Mouse (Mus musculus): ENCODE data around the gene Ap1s1. TPM values are rescaled to one million over a fixed set of nuclear protein-coding genes. Genes with fewer than 3 reads are reported as not detected.

Gene Ap1s1
- polyA plus RNA-seq, 1 experiment from 2014 or later = 140 TPM

DNA sequence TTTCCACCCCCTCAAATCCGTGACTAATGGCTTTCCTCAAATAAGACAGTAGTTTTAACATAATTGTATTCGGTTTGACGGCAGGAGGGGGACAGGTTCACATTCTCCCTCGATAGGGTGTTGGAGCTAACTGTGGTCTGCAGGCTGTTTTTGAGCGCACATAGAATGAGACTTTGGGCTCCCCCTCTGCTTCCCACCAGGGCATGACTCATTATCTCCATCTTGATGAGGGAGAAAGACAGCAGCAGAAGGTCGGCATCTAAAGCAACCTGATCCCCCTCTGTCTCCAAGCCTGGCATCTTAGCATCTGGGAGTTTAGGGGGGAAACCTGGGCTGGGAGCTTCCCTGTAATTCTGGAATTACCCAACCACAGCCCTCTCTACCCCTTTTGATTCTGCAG is 19.5 kb upstream of the Ap1s1 start:
- Histone ChIP-seq H3K9ac (no peak overlapping the region), H3K36me3 (peaks cover 27% of the 10 kb centered on the region; the same call in 1 of the 2 replicates), H3K27ac (replicated peaks) (no peak overlapping the region), H3K4me2 (no peak overlapping the region), H3K9me3 (no peaks in the 10 kb centered on the region), H3K4me1 (0 out of 2 replicates have a peak, but pooled peaks cover 5% of the 10 kb centered on the region), H3K4me3 (no peak overlapping the region), H3K27me3 (replicated peaks) (peaks cover 4% of the 10 kb centered on the region; the same call in 1 of the 2 replicates)
- ATAC-seq (ENCODE audit: extremely low read depth, insufficient number of reproducible peaks, low FRiP score, low TSS enrichment) = no peak
- 64% methylated on average over 6 of the region's 6 CpGs for WGBS

DNA sequence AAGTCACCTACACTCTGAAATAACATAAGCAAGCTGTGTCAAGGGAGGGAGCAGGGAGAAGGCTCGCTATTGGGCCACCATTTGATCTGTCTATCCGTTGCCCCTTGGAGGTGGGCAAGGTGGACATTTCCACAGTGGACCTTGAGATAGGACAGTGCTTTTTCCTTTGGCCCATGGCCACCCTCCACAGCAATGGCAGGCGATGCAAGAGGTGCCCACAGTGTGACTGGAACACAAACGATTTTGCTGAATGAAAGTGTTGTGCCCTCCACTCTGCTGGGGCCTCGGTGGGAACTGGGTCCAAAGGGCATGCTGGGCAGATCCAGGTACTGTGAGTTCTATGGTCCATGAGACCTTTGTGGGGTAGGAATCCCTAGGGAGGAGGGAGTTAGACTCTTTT is 16.7 kb upstream of the Ap1s1 start:
- H3K4me3 ChIP-seq = no peak overlapping the region
- no peak overlapping the region for H3K27ac ChIP-seq (replicated peaks)
- H3K9me3 ChIP-seq = no peaks in the 10 kb centered on the region
- no peak overlapping the region for H3K9ac ChIP-seq
- ATAC-seq (ENCODE audit: extremely low read depth, insufficient number of reproducible peaks, low FRiP score, low TSS enrichment) = no peak
- peaks cover 26% of the 10 kb centered on the region; the same call in 1 of the 2 replicates for H3K36me3 ChIP-seq
- H3K4me2 ChIP-seq = no peak overlapping the region
- H3K27me3 ChIP-seq (replicated peaks) = peaks cover 4% of the 10 kb centered on the region; the same call in 1 of the 2 replicates
- H3K4me1 ChIP-seq = 0 out of 2 replicates have a peak, but pooled peaks cover 5% of the 10 kb centered on the region
- WGBS = 75% methylated on average over 5 of the region's 5 CpGs

DNA sequence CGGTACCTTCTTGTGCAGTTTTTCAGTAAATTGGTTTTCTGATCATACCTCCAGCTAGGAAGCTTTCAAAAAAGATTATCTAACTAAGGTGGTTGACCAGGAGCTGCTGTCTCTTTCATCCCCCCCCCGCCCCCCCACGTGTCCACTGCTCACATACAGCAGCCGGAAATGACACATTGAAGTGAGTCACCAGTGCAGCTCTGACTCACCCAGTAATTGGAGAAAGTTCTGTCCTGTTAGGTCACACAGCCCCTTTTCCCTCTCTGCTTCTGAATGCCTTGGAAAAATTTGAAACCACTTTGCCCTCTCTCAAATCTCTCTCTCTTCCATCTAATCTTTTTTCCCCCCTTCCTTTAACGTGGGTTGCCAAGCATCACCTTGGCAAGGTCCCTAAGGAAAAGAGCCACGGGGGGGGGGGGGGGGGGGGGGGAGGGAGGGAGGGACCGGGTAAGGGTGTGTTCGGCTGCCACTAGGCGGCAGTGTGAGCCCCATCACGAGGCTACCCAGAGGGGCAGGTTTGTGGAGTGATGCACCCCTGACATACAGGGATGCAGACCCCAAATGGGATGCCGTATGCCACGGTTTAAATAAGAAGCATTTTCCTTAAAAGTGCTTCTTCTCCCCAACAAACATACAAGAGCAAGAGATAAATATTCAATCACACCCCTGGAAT is 16.0 kb upstream of the Ap1s1 start:
- Histone ChIP-seq H3K27me3 (replicated peaks) (peaks cover 4% of the 10 kb centered on the region; the same call in 1 of the 2 replicates), H3K4me1 (0 out of 2 replicates have a peak, but pooled peaks cover 5% of the 10 kb centered on the region), H3K4me3 (no peak overlapping the region), H3K27ac (replicated peaks) (no peak overlapping the region), H3K9me3 (no peaks in the 10 kb centered on the region), H3K36me3 (peaks cover 20% of the 10 kb centered on the region; the same call in 1 of the 2 replicates), H3K9ac (no peak overlapping the region), H3K4me2 (no peak overlapping the region)
- WGBS = 21% methylated on average over 9 of the region's 12 CpGs
- ATAC-seq (ENCODE audit: extremely low read depth, insufficient number of reproducible peaks, low FRiP score, low TSS enrichment) = no peak

DNA sequence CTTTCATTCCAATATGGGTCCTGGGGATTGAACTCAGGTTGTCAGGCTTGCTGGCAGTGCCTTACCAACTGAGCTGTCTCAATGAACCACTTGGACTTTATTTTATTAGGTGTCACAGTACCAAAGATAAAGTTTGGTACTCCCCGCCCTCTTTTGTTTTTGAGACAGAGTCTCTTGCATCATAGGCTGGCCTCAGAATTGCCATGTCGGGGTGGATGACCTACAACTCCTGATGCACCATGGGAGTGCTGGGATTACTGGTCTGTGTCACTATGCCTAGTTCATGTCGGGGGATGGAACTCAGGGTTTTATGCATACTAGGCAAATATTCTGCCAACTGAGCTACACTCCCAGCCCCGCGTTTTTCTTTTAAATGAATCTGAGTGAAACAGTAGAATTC is 8.9 kb upstream of the Ap1s1 start:
- Histone ChIP-seq H3K9ac (no peak overlapping the region), H3K36me3 (no peaks in the 10 kb centered on the region), H3K27ac (replicated peaks) (no peak overlapping the region), H3K4me1 (no peaks in the 10 kb centered on the region), H3K4me3 (no peak overlapping the region), H3K4me2 (no peak overlapping the region), H3K9me3 (no peaks in the 10 kb centered on the region), H3K27me3 (replicated peaks) (no peaks in the 10 kb centered on the region)
- no peak for ATAC-seq (ENCODE audit: extremely low read depth, insufficient number of reproducible peaks, low FRiP score, low TSS enrichment)
- WGBS = 78% methylated on average over 5 of the region's 5 CpGs

DNA sequence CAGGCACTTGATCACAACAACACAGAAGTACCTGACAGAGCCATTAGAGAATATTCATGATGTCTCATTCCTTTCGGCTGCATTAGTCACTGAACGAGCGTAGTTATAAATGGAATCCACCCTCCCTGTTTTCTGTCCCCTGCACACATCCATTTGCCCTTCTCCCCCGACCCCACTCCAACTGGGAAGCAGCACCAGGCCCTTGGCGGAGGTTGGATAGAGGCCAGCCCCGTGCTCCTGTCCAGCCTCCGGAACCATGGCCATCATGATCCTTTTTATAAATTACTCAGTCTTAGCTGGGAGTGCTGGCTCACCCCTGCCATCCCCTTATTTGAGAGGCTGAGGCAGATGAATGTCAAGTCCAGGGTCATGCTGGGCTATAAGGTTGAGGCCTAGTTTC is 8.4 kb upstream of the Ap1s1 start:
- no peak for ATAC-seq (ENCODE audit: extremely low read depth, insufficient number of reproducible peaks, low FRiP score, low TSS enrichment)
- Histone ChIP-seq H3K27ac (replicated peaks) (no peak overlapping the region), H3K4me2 (no peak overlapping the region), H3K9ac (no peak overlapping the region), H3K9me3 (no peaks in the 10 kb centered on the region), H3K4me1 (no peaks in the 10 kb centered on the region), H3K36me3 (no peaks in the 10 kb centered on the region), H3K27me3 (replicated peaks) (no peaks in the 10 kb centered on the region), H3K4me3 (no peak overlapping the region)
- whole genome bisulfite sequencing = 69% methylated on average over 7 of the region's 7 CpGs

DNA sequence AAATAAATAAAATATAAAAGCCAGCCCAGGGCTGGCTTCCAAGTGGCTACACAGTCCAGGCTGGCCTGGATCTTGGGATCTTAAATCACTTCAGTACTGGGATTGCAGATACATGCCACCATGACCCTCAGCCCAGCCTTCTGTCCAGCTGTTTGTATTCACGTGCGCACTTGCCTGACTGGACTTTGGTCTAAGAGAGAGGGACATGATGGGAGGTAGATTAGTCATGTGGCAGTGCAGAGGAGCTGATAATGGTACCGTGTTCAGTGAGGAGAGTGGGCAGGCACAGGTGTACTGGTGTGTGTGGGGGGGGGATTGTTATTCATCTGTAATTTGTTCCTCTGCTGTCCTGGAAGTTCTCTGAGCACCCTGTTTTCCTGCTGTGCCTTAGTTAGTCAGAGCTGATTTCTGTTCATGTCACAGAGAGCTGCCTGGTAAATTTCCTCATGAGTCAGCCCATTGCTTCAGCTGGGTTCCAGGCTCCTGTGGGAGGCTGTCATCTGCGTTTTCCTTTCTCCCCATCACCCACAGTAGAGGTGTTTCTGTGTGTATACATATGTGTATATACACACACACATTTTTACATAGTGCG is 6.1 kb upstream of the Ap1s1 start:
- no peak overlapping the region for H3K27ac ChIP-seq (replicated peaks)
- no peaks in the 10 kb centered on the region for H3K4me1 ChIP-seq
- 83% methylated on average over 5 of the region's 5 CpGs for WGBS
- no peak overlapping the region for H3K9ac ChIP-seq
- no peak for ATAC-seq (ENCODE audit: extremely low read depth, insufficient number of reproducible peaks, low FRiP score, low TSS enrichment)
- H3K27me3 ChIP-seq (replicated peaks) = 0 out of 2 replicates have a peak, but pooled peaks cover 5% of the 10 kb centered on the region
- no peaks in the 10 kb centered on the region for H3K36me3 ChIP-seq
- H3K4me2 ChIP-seq = no peak overlapping the region
- no peak overlapping the region for H3K4me3 ChIP-seq
- H3K9me3 ChIP-seq = no peaks in the 10 kb centered on the region

DNA sequence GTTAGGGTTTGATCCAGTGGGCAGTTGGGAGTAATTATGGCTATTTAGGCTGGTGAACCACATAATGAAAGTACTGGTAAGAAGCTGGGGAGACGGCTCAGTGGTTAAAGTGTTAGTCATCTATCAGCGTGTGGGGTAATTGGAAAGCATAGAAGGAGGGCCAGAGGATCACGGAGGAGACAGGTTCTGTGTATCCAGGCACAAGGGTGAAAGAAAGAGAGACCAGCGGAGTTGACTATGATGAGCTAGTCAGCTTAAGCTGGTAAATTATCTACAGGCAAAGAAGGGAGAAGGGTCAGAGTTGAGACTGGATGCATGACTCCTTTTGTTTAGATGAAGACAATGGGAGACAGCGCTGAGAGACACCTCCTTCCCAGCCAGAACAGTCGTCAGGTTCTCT is 5.2 kb upstream of the Ap1s1 start:
- Histone ChIP-seq H3K9ac (no peak overlapping the region), H3K9me3 (no peaks in the 10 kb centered on the region), H3K4me1 (peaks cover 4% of the 10 kb centered on the region), H3K4me3 (no peak overlapping the region), H3K27ac (replicated peaks) (no peak overlapping the region), H3K4me2 (no peak overlapping the region), H3K36me3 (no peaks in the 10 kb centered on the region), H3K27me3 (replicated peaks) (0 out of 2 replicates have a peak, but pooled peaks cover 5% of the 10 kb centered on the region)
- ATAC-seq (ENCODE audit: extremely low read depth, insufficient number of reproducible peaks, low FRiP score, low TSS enrichment) = no peak
- 62% methylated on average over 6 of the region's 6 CpGs for WGBS

DNA sequence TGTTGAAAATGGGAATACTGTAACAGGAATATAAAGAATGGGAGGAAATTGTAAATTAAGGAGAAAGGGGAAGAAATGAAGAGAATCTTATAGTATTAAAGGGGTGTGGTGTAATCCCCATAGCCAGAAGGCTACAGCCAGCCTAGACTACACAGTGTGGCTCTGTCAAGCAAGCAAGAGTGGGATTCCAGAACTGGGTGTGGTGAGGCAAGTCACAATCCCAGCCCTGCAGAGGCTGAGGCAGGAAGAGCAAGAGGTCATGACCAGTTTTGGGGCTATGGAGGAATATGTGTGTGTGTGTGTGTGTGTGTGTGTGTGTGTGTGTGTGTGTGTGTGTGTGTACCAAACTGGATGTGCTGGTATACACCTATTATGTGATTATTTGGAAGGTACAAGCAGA is 1.1 kb upstream of the Ap1s1 start:
- no peak overlapping the region for H3K27ac ChIP-seq (replicated peaks)
- 0 out of 2 replicates have a peak, but pooled peaks cover 5% of the 10 kb centered on the region for H3K27me3 ChIP-seq (replicated peaks)
- peaks cover 14% of the 10 kb centered on the region for H3K4me1 ChIP-seq
- H3K9me3 ChIP-seq = no peaks in the 10 kb centered on the region
- ATAC-seq (ENCODE audit: extremely low read depth, insufficient number of reproducible peaks, low FRiP score, low TSS enrichment) = no peak
- H3K36me3 ChIP-seq = peaks cover 13% of the 10 kb centered on the region
- H3K4me3 ChIP-seq = no peak overlapping the region
- no peak overlapping the region for H3K4me2 ChIP-seq
- no peak overlapping the region for H3K9ac ChIP-seq

DNA sequence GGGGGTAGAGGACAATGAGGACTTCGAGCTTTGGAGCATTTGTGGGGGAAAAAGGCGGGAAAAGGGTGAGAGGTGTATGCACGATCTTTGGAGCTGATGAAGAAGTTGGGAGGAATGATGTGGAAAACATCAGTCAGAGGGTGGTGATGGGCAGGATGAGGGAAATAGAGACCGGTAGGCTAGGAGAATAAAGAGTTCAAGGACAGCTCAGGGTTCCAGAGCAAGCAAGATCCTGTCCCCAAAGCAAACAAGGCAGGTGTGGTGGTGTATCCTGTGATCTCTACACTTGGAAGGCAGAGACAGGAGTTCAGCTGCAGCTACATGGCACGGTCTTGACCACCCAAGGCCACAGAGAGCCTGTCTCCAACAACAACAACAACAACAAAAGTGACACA is 386 bp upstream of the Ap1s1 start:
- Histone ChIP-seq H3K4me1 (peaks cover 14% of the 10 kb centered on the region), H3K36me3 (peaks cover 20% of the 10 kb centered on the region), H3K27me3 (replicated peaks) (0 out of 2 replicates have a peak, but pooled peaks cover 5% of the 10 kb centered on the region), H3K4me3 (peak overlapping the region; percentile 66), H3K27ac (replicated peaks) (no peak overlapping the region), H3K9me3 (no peaks in the 10 kb centered on the region), H3K9ac (peak overlapping the region; percentile 8; the same call in 1 of the 2 replicates), H3K4me2 (peak overlapping the region; percentile 88)
- 35% methylated on average over 5 of the region's 5 CpGs for WGBS
- no peak for ATAC-seq (ENCODE audit: extremely low read depth, insufficient number of reproducible peaks, low FRiP score, low TSS enrichment)

DNA sequence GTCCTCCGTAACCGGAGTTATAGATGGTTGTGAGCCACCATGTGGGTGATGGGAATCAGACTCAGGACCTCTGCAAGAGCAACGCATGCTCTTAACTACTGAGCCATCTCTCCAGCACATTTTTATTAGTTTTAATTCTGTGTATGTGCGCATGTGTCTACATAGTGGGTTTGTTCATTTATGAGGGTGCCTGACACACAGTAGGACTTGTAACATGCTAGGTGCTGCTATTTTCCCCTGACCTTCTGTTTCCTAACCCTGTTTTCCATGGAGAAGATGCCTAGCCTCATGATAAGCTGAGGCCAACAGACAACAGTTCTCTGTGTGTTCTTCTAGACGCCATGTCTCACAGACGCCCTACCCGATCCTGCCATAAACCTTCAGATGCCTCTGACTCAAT is 1.9 kb downstream of the Ap1s1 start:
- no peak for ATAC-seq (ENCODE audit: extremely low read depth, insufficient number of reproducible peaks, low FRiP score, low TSS enrichment)
- 87% methylated on average over 7 of the region's 7 CpGs for WGBS

DNA sequence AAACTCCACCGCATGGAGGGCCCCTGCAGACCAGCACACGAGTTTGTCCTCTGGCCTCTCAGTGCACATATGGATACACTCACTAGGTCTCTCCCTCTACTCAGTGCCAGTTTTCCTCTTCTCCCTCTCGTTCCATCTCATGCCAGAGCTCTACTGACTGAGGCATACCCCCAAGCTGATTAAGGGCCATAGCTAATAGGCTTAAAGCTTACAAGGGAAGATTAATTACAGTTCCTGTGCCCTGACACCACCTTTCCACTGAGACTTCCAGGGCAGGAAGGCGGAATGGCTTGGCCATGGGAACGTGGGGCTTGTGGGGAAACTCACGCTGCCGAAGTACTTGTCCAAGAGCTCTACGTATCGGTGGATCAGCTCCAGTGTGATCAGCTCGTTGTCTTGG is 4.5 kb downstream of the Ap1s1 start:
- peaks cover 67% of the 10 kb centered on the region for H3K36me3 ChIP-seq
- 79% methylated on average over 10 of the region's 10 CpGs for WGBS
- no peak for ATAC-seq (ENCODE audit: extremely low read depth, insufficient number of reproducible peaks, low FRiP score, low TSS enrichment)

More for the DNA sequence above, 1.9 kb downstream of the Ap1s1 start:
- H3K9me3 ChIP-seq = no peaks in the 10 kb centered on the region
- H3K36me3 ChIP-seq = peaks cover 42% of the 10 kb centered on the region
- H3K9ac ChIP-seq = no peak overlapping the region
- H3K4me2 ChIP-seq = no peak overlapping the region
- no peak overlapping the region for H3K4me3 ChIP-seq
- peaks cover 14% of the 10 kb centered on the region for H3K4me1 ChIP-seq
- H3K27ac ChIP-seq (replicated peaks) = no peak overlapping the region
- H3K27me3 ChIP-seq (replicated peaks) = 0 out of 2 replicates have a peak, but pooled peaks cover 5% of the 10 kb centered on the region

More for the DNA sequence above, 4.5 kb downstream of the Ap1s1 start:
- no peak overlapping the region for H3K9ac ChIP-seq
- no peaks in the 10 kb centered on the region for H3K9me3 ChIP-seq
- H3K4me3 ChIP-seq = no peak overlapping the region
- no peak overlapping the region for H3K4me2 ChIP-seq
- H3K4me1 ChIP-seq = peaks cover 13% of the 10 kb centered on the region
- no peak overlapping the region for H3K27ac ChIP-seq (replicated peaks)
- H3K27me3 ChIP-seq (replicated peaks) = no peaks in the 10 kb centered on the region
